Comparison of ENCODE assay signal across 17 mouse cellular contexts in the genomic region with DNA sequence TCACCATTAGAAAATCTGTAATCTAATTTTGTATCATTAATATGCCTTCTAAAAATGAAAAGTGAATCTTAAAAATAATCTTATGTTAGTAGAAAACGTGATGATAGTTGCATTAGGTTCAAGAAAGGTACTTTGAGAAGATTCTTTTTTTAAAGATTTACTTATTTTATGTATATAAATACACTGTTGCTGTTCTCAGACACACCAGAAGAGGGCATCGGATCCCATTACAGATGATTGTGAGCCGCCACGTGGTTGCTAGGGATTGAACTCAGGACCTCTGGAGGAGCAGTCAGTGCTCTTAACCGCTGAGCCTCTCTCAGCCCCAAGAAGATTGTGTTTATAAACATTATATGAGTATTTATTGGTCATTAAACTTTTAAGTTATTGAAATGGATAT.
A peak's percentile ranks its signal among the peaks of the same experiment; 100 is the strongest.
DNase-seq lines count a peak whose midpoint lies in the region; ATAC-seq and TF ChIP-seq lines count a peak whose summit lies in the region.
"Had no signal": no experiment of that assay in that cellular context is flagged by ENCODE, and none has a peak within 500 bp of the region (broad histone marks: within the 10 kb centered on the region; RNA-seq: fewer than 3 reads in every experiment).

No protein-coding gene starts in this region.

- CTCF ChIA-PET in Patski (lab: Charles Lee), result no interaction called here

- POLR2A ChIA-PET in Patski (lab: Charles Lee), result no interaction called here

- H3K9ac ChIP-seq in heart, adult 2 months (ENCODE audit: low read depth, low read length), result no peak overlapping the region
- no peak overlapping the region for H3K9ac ChIP-seq in CH12.LX (ENCODE audit: insufficient read depth, low read depth)
- H3K9ac ChIP-seq: heart, embryonic 12.5 days; hindbrain, embryonic 12.5 days had no signal

- no peak; the same call in none of the 2 replicates for TF ChIP-seq RAD21 in CH12.LX (IDR thresholded peaks at IDR 0.05; ENCODE audit: low read depth, low read length)

- peak; percentile 33 for TF ChIP-seq CTCF in heart, adult 2 months (IDR thresholded peaks at IDR 0.05)
- TF ChIP-seq CTCF in left cerebral cortex, adult 2 months (IDR thresholded peaks at IDR 0.05), result peak; percentile 31
- TF ChIP-seq CTCF in CH12.LX (conservative IDR thresholded peaks at IDR 0.05 in 1 of 2, IDR thresholded peaks at IDR 0.05 in 1 of 2; ENCODE audit: low read depth in 2 of 2, low read length in 2 of 2) (peak in 1 of 2 experiments; percentile 44; a peak in 2 of 4 replicates), Patski (IDR thresholded peaks at IDR 0.05) (peak; percentile 28)

- intact Hi-C loops in heart, adult 2 months (cut with DNase I), result no loop called here
- intact Hi-C loops in left cerebral cortex, adult 2 months (cut with DNase I), result no loop called here
- intact Hi-C loops in left cerebral cortex, postnatal 25 days (cut with DNase I), result no loop called here

- no peak for TF ChIP-seq EP300 in heart, adult 2 months (IDR thresholded peaks at IDR 0.05; ENCODE audit: insufficient read depth, low read depth, low read length)
- no peak for TF ChIP-seq EP300 in CH12.LX (IDR thresholded peaks at IDR 0.05; ENCODE audit: low read length)

- H3K4me1 ChIP-seq in heart, adult 2 months (ENCODE audit: control insufficient read depth, insufficient read depth, low read length), result no peaks in the 10 kb centered on the region
- H3K4me1 ChIP-seq in CH12.LX (ENCODE audit: control insufficient read depth in 1 of 2, insufficient read depth in 2 of 2), result no peaks in the 10 kb centered on the region
- H3K4me1 ChIP-seq: heart, embryonic 12.5 days; hindbrain, embryonic 12.5 days had no signal

- no peak for DNase-seq in heart, adult 2 months
- no peak for DNase-seq in heart, postnatal 4 days
- no peak for DNase-seq in left cerebral cortex, adult 2 months (ENCODE audit: extremely low spot score in 1 of 2, low spot score in 2 of 2)
- no peak for DNase-seq in left cerebral cortex, postnatal 25 days (ENCODE audit: low spot score in 2 of 2)
- DNase-seq in CH12.LX (ENCODE audit: extremely low read depth) (no peak), Patski (ENCODE audit: low read depth, low spot score) (no peak)
- DNase-seq in thymus, adult 18-20 months, result no peak
- DNase-seq in right cerebral cortex, adult 2 months (ENCODE audit: low spot score in 2 of 2), result no peak
- DNase-seq: adrenal gland, postnatal 14 days; cerebellum, adult 18-20 months; cerebellum, postnatal 10 days; gastrocnemius, postnatal 10 days had no signal

- H3K79me2 ChIP-seq in heart, adult 2 months (replicated peaks; ENCODE audit: control insufficient read depth, insufficient read depth, low read length), result no peaks in the 10 kb centered on the region
- no peaks in the 10 kb centered on the region for H3K79me2 ChIP-seq in CH12.LX (replicated peaks; ENCODE audit: control insufficient read depth, extremely low read depth, insufficient read depth, poor library complexity, severe bottlenecking)

- WGBS in heart, adult 2 months, result 75% methylated on average over 5 of the region's 5 CpGs

- H3K27me3 ChIP-seq in heart, adult 2 months (ENCODE audit: control insufficient read depth, insufficient read depth, low read length), result no peaks in the 10 kb centered on the region
- H3K27me3 ChIP-seq in CH12.LX (replicated peaks), result no peaks in the 10 kb centered on the region
- no peaks in the 10 kb centered on the region for H3K27me3 ChIP-seq in Patski
- H3K27me3 ChIP-seq: heart, embryonic 12.5 days; hindbrain, embryonic 12.5 days had no signal

- in situ Hi-C loops in CH12.LX (cut with MboI; ENCODE audit: low pct_ligation_motif_present, low pct_unique_long_range_greater_than_20kb, low sequenced_read_pairs) (no loop called here), Patski (cut with MboI; ENCODE audit: low pct_unique_long_range_greater_than_20kb) (no loop called here)

- H3K36me3 ChIP-seq in heart, adult 2 months (ENCODE audit: control insufficient read depth, insufficient read depth, low read length), result no peaks in the 10 kb centered on the region
- no peaks in the 10 kb centered on the region for H3K36me3 ChIP-seq in CH12.LX (replicated peaks in 1 of 2; ENCODE audit: control insufficient read depth in 1 of 2, insufficient read depth in 1 of 2, low read length in 1 of 2)
- H3K36me3 ChIP-seq: embryonic facial prominence, embryonic 10.5 days; heart, embryonic 12.5 days; hindbrain, embryonic 12.5 days had no signal

- no peak for TF ChIP-seq POLR2A in heart, adult 2 months (IDR thresholded peaks at IDR 0.05; ENCODE audit: insufficient read depth, low read depth, low read length)
- TF ChIP-seq POLR2A in CH12.LX (IDR thresholded peaks at IDR 0.05; ENCODE audit: low read depth, low read length), result no peak

- H3K27ac ChIP-seq in heart, adult 2 months, result no peak overlapping the region
- no peak overlapping the region for H3K27ac ChIP-seq in left cerebral cortex, adult 2 months
- no peak overlapping the region for H3K27ac ChIP-seq in CH12.LX (ENCODE audit: insufficient read depth, low read depth)
- H3K27ac ChIP-seq: embryonic facial prominence, embryonic 10.5 days; hindbrain, embryonic 12.5 days had no signal

- no peaks in the 10 kb centered on the region for H3K9me3 ChIP-seq in CH12.LX (replicated peaks; ENCODE audit: low read length)
- H3K9me3 ChIP-seq: embryonic facial prominence, embryonic 10.5 days; heart, embryonic 12.5 days; hindbrain, embryonic 12.5 days had no signal

- H3K4me3 ChIP-seq in heart, adult 2 months, result no peak overlapping the region
- H3K4me3 ChIP-seq in left cerebral cortex, adult 2 months, result no peak overlapping the region
- no peak overlapping the region for H3K4me3 ChIP-seq in CH12.LX (replicated peaks in 1 of 3; ENCODE audit: low read depth in 2 of 3, low read length in 2 of 3, poor library complexity in 1 of 3)
- H3K4me3 ChIP-seq: embryonic facial prominence, embryonic 10.5 days; heart, embryonic 12.5 days; hindbrain, embryonic 12.5 days had no signal

- dilution Hi-C loops in CH12.LX (cut with MboI; ENCODE audit: extremely low pct_ligation_motif_present, extremely low pct_unique_long_range_greater_than_20kb, low sequenced_read_pairs), result no loop called here

- no peak overlapping the region for H3K4me2 ChIP-seq in CH12.LX (ENCODE audit: insufficient read depth, low read depth, poor library complexity, severe bottlenecking)
- H3K4me2 ChIP-seq: heart, embryonic 12.5 days; hindbrain, embryonic 12.5 days had no signal

- no peak for ATAC-seq in Patski
- ATAC-seq: forebrain, embryonic 14.5 days; hindbrain, embryonic 16.5 days had no signal

TF ChIP-seq in CH12.LX, 34 proteins besides CTCF, POLR2A, EP300 and RAD21:
- no peak for TF ChIP-seq JUND (conservative IDR thresholded peaks at IDR 0.05; ENCODE audit: low read depth, low read length)
- TF ChIP-seq MYC (IDR thresholded peaks at IDR 0.05; ENCODE audit: low read depth, low read length), result peak; percentile 87
- TF ChIP-seq MEF2A (IDR thresholded peaks at IDR 0.05; ENCODE audit: borderline replicate concordance, low read depth, low read length), result no peak
- TF ChIP-seq JUN (IDR thresholded peaks at IDR 0.05; ENCODE audit: insufficient read depth, low read depth, low read length), result no peak
- TF ChIP-seq KAT2A (IDR thresholded peaks at IDR 0.05; ENCODE audit: insufficient replicate concordance, low read length), result no peak
- TF ChIP-seq PAX5 (IDR thresholded peaks at IDR 0.05; ENCODE audit: low read length), result no peak
- TF ChIP-seq NRF1 (IDR thresholded peaks at IDR 0.05; ENCODE audit: low read depth, low read length), result no peak
- peak; percentile 31 for TF ChIP-seq SMC3 (IDR thresholded peaks at IDR 0.05; ENCODE audit: low read depth, low read length)
- TF ChIP-seq GABPA (IDR thresholded peaks at IDR 0.05; ENCODE audit: insufficient replicate concordance, low read depth, low read length), result no peak
- no peak for TF ChIP-seq MXI1 (IDR thresholded peaks at IDR 0.05; ENCODE audit: low read depth, low read length)
- TF ChIP-seq ZNF384 (IDR thresholded peaks at IDR 0.05; ENCODE audit: low read depth, low read length), result no peak
- no peak for TF ChIP-seq HCFC1 (IDR thresholded peaks at IDR 0.05; ENCODE audit: low read depth, low read length)
- no peak for TF ChIP-seq ZC3H11A (IDR thresholded peaks at IDR 0.05; ENCODE audit: low read depth, low read length)
- 0 out of 2 replicates have a peak, but pooled peaks have one; percentile 22 for TF ChIP-seq MAX (IDR thresholded peaks at IDR 0.05; ENCODE audit: low read length)
- TF ChIP-seq SIN3A (IDR thresholded peaks at IDR 0.05; ENCODE audit: low read length), result no peak
TF ChIP-seq in CH12.LX: peak in this region for 3.
